Mouse (Mus musculus): Measurements from ENCODE around the gene Nupr1l.

Gene Nupr1l

DNA sequence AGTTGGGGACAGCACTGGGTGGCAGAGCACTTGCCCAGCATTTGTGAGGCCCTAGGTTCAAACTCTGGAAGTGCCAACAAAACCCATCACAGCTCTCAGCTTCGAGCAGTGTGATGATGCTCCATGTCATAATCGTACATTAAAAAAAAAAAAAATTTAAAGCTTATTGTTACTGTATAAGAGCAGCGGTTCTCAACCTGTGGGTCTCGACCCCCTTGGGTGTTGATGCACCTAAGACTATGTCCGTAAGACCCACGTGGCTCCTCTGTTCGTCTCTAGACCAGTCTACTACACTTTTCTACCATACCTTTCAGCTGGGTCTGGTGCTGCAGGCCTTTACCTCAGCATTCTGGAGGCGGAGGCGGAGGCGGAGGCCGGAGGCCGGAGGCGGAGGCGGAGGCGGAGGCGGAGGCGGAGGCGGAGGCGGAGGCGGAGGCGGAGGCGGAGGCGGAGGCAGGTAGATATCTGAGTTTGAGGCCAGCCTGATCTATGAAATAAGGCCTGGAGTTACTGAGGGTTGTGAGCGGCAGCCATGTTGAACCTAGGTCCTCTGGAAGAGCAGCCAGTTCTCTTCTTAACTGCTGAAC is 9.8 kb downstream of the Nupr1l start:
- DNase-seq = no peak

DNA sequence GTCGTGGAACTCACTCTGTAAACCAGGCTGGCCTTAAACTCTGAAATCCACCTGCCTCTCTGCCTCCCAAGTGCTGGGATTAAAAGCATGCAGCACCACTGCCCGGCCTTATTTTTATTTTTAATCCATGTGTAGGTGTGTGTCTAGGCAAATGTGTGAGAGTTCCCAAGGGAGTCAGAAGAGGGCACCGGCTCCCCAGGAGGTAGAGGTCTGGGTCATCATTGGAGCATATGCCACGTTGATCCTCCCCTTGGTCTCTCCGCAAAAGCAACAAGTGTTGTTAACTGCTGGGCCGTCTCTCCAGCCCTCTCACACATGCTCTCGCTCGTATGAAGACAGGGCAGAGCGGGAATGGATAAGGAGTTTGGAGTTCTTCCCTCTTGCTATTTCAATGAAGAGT is 10.4 kb downstream of the Nupr1l start:
- DNase-seq = no peak

DNA sequence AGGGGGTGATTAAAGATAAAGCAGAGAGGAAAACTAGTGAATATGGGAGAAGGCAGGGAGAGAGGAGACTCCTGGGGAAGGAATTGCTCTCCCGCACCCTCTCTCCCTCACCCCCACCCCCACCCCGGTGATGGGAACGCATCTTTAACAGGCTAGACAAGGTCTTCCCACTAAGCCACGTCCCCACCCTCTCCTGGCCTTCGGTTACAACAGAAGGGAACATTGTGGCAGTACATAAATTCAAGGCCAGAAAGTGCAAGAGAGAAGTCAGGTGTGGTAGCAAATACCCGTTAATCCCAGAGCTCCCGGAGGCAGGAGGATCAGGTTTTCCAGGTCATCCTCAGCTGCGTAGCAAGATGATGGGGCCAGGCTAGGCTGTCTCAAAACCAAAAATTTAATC is 11.0 kb downstream of the Nupr1l start:
- no peak for DNase-seq

DNA sequence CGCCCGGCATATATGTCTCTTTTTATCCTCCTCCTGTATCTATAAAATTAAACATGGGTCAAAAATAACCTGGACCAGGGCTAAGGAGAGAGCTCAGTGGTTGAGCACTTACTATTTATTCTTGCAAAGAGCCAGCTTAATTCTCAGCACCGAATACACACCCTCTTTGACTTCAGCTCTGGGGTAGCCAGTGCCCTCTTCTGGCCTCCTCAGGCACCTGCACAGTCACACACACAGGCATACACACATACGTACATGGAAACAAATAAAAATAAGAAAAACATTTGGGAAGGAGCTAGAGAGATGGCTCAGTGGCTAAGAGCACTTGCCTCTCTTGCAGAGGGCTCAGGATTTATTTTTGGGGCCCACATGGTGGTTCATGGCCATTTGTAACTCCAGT is 13.6 kb downstream of the Nupr1l start:
- DNase-seq = no peak

DNA sequence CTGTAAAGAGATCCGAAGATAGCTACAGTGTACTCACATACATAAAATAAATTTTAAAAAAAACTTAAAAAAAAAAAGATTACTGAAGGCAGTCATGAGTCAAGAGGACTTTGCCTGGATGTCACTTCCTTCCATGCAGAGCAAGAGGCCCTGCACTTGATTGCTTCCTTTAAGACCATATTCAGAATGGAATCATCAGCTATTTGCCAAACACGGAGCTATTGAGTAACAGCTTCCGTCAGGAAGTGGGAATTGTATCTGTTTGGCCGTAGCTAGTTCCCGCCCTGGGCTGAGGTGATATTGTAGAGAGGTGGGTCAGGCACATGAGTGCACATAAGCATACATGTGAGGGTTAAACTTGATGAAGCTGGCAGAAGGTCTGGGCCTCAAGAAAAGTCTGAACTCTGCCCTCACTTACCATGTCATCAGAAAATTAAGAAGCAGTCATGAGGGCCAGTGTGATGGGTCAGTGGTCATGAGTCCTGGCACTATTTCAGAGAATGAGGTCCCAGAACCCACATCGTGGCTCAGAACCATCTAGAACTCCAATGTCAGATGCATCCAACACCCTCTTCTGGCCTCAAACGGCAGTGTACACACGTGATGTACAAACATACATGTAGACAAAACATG is 16.6 kb downstream of the Nupr1l start:
- no peak for DNase-seq

DNA sequence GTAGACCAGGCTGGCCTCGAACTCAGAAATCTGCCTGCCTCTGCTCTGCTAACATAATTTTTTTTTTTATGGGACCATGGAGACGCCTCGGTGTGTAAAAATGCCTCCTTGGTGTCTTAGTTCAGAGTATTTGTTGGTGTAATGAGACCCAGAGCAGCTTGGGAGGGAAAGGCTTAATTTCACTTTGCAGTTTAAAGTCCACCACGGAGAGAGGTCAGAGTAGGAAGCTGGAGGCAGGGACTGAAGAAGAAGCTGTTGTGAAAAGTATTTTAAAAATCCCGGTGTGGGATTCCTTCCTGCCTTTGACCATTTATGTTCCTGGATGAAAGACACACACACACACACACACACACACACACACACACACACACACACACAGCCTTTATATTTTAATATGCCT is 17.6 kb downstream of the Nupr1l start:
- no peak for DNase-seq

DNA sequence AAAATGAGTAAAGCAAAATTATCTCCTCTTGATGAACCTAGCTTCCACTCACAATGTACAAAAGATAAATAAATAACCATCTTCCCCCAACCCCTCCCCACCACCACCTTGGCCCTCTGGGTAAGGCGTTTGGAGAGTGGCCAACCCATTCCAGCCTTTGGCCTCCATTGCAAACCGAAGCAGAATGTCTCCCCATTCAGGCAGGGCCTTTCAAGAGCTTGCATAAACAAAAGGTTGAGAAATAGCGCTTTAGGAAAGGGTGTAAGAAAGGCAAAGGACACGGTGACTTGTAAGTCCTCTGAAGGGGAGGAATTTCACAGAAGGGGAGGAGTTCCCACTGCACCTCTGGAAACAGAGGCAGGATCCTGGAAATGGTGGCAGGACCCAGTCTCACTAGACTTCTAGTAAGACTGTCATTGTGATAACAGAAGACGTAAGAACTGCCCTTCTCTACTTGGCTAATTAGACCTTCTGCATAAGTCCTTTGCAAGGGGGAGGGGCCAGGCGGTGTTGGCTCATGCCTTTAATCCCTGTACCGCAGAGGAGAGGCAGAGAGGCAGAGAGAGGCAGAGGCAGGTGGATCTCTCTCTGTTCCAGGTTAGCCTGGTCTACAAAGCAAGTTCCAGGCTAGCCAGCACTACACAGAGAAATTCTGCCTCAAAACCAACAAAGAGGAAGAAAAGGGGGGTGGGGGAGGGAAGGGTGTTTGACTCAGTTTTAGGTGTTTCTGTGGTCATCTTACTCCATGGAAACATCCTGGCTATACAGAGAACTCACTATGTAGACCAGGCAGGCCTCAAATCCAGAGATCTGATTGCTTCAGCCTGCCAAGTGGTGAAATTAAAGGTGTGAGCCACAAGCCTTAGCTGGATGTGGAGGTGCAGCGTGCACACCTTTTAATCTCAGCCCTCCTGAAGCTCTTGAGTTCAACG is 21.9 kb downstream of the Nupr1l start:
- no peak for DNase-seq

DNA sequence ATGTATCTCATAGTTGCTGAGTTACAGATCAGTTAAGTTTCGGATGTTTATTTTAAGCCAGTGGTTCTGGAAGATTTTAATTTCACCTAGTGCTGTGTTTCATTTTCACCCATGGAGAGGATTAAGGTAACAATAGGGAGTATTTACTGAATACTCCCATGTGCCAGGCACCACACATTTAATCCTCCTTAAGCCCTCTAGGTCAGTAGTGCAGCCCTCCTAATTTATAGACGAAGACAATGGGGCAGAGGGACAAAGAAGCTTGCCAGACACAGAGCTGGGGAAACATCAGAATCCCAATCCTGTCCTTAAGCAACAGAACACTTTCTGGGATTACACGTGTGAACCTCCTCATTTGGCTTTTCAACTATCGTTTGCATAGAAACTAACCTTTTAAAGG is 28.6 kb downstream of the Nupr1l start:
- DNase-seq = no peak

DNA sequence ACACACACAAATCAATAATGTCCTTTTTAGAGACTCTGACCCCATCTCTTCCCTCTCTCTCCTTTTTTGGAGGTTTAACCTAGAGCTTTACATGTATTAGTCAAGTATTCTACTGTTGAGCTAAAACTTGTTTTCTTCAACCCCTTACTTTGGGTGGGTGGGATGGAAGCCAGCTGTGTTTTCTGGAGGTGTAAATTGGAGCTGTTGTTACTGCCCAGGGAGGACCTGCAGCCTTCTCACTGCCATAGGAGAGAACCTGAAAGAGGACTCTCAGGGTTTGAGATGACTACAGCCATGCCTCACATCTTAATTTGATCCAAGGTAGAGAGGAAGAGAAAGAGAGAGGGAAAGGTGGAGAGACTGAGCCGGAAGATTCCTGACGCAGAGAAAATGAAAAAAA is 31.9 kb downstream of the Nupr1l start:
- no peak for DNase-seq

DNA sequence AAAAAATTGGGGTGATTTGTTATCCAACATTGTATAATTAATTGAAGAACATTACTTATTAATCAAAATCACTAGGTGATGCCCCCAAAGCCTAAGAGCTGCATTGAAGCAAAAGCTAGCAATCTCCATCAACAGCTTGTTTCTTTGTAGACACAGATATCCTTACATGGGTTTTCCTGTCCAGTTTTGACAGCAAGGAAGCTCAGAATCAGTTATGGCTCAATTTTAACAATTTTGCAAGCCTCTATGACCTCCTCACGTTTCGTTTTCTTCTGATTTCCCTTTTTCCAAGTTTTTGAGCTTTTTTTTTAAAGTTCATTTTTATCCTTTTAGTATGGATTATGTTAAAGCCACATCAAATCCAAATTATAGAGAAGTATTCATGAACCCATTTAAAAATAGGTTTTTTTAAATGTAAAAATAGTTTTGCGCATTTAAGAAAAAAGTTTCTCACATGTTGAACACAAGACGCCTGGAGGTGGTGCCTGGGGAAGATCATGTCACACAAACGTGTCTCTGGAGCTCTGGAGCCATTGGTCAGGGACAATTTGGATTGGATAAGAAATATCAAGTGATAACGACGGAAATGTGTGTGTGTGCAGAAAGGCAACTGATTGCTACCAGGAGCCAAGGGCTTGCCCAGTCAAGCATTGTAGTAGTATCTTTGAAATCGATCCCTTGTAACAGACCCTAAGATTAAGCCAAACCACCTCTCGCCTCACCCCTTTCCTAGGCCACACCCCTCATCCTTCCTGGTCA is 32.6 kb downstream of the Nupr1l start:
- no peak for DNase-seq

DNA sequence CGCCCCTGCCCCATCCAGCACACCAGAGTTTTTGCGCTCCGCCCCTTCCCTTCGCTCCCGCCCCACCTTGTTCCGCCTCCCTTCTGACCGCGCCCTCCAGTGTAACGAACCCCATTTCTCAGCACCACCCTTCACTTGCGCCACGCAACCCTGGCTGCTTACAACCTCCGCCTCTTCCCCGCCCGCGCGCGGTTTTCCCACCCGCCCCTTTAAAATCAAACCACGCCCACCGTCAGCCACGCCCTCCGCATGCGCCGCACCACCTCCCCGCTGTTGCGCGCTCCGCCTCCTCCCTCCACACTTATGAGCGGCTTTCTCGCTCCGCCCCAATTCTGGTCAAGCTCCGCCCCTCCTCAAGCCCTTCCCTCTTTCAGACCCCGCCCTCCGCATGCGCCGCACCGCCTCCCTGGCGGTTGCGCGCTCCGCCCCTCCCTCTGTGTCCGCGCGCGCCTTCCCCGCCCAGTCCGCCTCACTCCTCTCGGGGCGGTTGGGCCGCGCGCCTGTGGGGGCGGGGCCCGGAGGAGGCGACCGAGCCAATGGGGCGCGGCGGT is 33.2 kb downstream of the Nupr1l start, which contains the start of gene Vkorc1l1:
Gene Vkorc1l1 (plus strand): TSS at position 476 of the 551 bp plus-strand sequence.
- peak; percentile 99 for DNase-seq

DNA sequence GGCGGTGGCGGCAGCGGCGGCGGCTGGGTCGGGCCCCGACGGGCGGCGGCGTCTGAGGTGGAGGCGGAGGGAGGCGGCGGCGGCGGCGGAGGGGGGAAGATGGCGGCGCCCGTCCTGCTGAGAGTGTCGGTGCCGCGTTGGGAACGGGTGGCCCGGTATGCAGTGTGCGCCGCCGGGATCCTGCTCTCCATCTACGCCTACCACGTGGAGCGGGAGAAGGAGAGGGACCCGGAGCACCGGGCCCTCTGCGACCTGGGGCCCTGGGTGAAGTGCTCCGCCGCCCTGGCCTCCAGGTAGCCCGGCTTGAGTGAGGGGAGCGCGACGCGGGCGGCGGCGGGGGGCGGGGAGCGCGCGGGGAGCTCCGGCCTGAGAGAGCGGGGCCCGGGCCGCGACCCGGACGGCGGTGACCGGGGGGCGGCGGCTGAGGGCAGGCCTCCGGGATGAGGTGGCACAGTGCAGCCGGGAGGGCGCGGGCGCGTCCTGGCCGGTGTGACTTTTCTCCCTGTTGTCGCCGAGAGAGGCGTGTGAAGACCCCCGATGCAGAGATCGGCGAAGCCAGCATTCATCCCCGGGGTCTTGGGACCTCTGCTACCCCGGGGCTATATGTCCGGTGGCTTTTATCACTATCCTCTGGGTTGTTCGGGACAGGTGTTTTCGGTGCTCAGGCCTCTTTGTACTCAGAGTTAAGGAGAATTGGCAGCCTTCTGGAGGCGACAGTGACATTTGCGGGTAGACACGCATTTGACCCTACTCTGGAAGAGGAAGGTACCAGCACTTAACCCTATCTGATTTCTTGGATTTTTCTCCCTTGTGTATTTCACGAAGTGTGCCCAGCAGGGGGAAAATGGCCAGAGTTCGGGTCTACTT is 34.0 kb downstream of the Nupr1l start:
- DNase-seq = peak; percentile 32 to 38

DNA sequence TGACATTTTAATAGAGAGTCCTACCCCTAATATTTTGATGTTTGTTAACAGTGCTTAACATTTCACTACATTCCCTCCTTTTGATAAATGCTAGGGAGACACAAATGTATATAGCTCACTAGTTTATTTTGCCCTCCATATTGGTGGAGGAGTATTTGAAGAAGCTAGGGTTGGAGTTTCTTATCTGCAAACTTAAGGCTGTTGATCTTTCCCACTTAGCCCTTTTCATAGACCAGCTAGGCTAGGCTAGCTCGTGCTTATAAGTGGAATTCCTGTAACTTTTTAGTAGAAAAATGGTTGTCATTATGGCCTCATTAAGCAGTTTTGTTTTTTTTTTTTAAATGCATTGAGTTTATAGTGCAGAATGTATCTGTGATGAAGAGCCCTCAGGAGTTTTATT is 35.1 kb downstream of the Nupr1l start:
- DNase-seq = no peak

DNA sequence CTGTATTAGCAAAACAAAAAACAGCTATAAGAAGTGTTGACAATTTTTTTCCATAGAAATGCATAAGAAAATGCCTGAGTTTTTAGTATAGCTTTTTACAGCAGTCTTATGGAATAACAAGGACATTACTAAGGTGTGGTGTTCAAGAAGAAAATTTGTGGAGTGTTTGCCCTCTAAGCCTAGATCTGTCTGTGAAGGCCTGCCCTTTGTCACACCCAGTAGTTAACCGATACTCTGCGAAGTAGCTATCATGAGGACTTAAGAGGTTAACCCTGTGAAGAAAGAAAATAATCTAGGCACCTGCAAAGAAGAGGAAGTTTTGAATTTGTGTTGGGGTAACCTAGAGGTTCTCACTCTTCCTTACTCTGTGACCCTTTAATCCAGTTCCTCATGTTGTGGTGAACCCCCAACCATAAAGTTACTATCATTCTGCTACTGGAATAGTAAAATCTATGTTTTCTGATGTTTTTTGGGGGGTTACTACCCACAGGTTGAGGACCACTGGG is 39.2 kb downstream of the Nupr1l start:
- DNase-seq = no peak

DNA sequence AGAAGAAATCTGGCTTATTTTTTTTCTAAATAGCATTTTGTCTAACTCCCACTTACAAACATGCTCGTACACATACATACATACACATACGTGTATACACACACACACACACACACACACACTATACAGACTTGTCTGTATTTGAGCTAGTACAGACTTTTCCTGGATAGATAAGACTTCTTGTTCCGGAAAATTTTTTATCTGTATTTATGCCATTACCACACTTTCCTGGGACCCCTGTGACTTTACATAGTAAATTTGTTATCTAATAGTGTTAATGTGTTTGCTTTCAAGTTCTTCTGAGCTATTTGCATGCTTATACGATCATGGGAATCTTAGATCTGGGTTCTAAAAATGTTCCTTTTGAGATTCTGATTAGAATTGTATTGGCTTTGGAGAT is 43.8 kb downstream of the Nupr1l start:
- DNase-seq = no peak

DNA sequence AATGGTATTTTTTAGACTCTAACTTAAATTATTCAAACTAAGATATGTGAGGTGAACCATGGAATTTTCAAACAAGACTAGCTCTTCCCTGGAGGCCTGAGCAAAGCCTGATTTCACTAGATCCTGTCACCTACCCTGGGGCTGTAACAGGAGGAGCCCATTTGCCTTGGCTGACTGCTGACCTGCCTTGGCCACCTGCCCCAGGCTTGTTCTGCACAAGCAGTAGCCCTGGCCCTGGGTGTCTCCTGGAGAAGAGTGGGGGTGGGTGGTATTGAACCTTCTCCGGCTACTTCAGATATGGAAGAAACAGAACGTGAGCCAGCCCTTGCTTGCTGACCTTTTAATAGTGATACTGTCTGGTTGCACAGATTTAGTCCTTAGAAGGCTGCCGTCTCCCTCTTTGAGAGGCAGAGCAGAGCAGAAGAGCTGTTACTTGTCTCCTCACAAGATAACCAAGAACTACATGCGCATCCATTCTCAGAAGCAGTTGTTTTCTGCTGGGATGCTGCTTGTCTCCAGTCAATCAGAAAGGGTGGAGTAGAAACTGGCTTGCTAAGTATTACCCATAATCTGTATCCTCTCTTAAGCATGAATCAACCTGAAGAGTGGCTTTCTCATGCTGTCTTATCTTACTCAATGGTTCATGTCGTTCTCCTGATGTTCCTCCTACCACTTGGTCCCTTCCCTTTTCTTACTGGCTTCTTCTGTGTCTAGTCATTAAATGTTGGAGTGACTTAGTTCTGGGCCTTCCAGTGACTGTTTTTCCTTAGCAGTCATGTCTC is 46.3 kb downstream of the Nupr1l start:
- DNase-seq = no peak

DNA sequence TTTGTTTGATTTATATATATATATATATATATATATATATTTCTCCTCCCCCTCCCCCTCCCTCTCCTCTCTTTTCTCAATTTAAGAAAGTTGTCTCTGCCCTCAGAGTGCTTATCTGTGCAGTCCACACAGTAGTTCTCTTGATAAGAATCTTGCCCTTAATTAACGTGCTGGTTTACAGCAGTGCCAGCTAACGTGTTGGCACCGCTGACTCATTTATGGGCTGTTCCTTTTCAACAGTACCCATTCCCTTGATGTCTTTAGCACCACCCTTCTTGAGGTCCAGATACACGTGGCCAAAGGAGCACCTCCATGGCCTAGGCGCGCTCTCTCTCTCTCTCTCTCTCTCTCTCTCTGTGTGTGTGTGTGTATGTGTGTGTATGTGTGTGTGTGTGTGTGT is 47.5 kb downstream of the Nupr1l start:
- DNase-seq = no peak

DNA sequence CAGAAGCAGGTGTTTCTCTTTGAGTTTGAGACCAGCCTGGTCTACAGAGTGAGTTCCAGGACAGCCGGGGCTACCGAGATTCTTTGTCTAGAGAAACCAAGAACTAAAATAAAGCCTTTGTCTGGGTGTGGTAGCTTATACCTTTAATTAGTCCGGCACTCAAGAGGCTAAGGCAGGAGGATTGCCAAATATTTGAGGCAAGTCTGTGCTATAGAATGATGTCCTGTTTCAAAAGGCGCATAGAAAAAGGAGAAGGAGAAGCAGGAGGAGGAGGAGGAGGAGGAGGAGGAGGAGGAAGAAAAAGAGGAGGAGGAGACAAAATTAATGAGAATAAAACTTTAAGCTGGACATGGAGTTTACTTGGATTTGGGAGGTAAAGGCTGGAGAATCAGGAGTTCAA is 54.9 kb downstream of the Nupr1l start:
- no peak for DNase-seq
